In the genomic region with DNA sequence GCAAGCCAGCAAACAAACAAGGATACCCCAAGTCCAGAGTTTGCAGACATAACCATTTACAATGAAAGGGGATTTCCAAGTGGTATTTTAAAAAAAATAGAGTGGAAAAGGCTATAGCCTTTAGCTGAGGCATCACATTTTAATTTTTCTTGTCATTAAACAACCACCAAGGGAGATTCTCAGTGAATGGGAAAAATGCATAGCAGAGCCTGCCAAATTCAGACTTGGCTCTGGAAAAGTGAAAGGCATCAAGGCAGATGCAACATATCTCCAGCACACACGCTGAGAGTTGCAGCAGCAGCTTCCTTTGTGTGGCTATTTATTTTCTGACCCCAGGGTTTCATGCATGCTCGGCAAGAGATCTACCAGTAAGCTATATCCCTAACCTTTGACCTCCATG, we compare ENCODE assay signal across 24 mouse cellular contexts. TPM values are rescaled to one million over a fixed set of nuclear protein-coding genes. Genes with fewer than 3 reads are reported as not detected.
DNase-seq lines count a peak whose midpoint lies in the region; ATAC-seq and TF ChIP-seq lines count a peak whose summit lies in the region.
"Had no signal": no experiment of that assay in that cellular context is flagged by ENCODE, and none has a peak within 500 bp of the region (broad histone marks: within the 10 kb centered on the region; RNA-seq: fewer than 3 reads in every experiment).

No protein-coding gene starts in this region.

- no peaks in the 10 kb centered on the region for H3K9me3 ChIP-seq in forebrain, embryonic 14.5 days (replicated peaks; ENCODE audit: control insufficient read depth, low read length)
- H3K9me3 ChIP-seq in forebrain, embryonic 11.5 days (ENCODE audit: control insufficient read depth, low read length), result no peaks in the 10 kb centered on the region
- no peaks in the 10 kb centered on the region for H3K9me3 ChIP-seq in lung, embryonic 16.5 days (ENCODE audit: control insufficient read depth, low read length)
- H3K9me3 ChIP-seq: embryonic facial prominence, embryonic 12.5 days; heart, embryonic 12.5 days; limb, embryonic 13.5 days; neural tube, embryonic 13.5 days had no signal

- H3K27me3 ChIP-seq in forebrain, embryonic 14.5 days (replicated peaks; ENCODE audit: control insufficient read depth, insufficient read depth, low read length), result no peaks in the 10 kb centered on the region
- H3K27me3 ChIP-seq in forebrain, embryonic 11.5 days (ENCODE audit: control insufficient read depth, insufficient read depth, low read length), result no peaks in the 10 kb centered on the region
- no peaks in the 10 kb centered on the region for H3K27me3 ChIP-seq in kidney, adult 2 months (replicated peaks; ENCODE audit: control insufficient read depth, insufficient read depth, low read length)
- no peaks in the 10 kb centered on the region for H3K27me3 ChIP-seq in lung, embryonic 16.5 days (ENCODE audit: control insufficient read depth, insufficient read depth, low read depth, low read length)
- H3K27me3 ChIP-seq: embryonic facial prominence, embryonic 12.5 days; heart, embryonic 12.5 days; limb, embryonic 13.5 days; megakaryocyte, embryonic 14.5 days; neural tube, embryonic 13.5 days had no signal

- H3K4me2 ChIP-seq in forebrain, embryonic 14.5 days (ENCODE audit: low read length), result no peak overlapping the region
- H3K4me2 ChIP-seq in forebrain, embryonic 11.5 days (ENCODE audit: low read depth, low read length, severe bottlenecking), result no peak overlapping the region
- no peak overlapping the region for H3K4me2 ChIP-seq in lung, embryonic 16.5 days (ENCODE audit: low read depth, low read length)
- H3K4me2 ChIP-seq: embryonic facial prominence, embryonic 12.5 days; heart, embryonic 12.5 days; limb, embryonic 13.5 days; neural tube, embryonic 13.5 days had no signal

- WGBS in forebrain, embryonic 14.5 days, result 30% methylated on average over 2 of the region's 2 CpGs
- WGBS in forebrain, embryonic 11.5 days, result 33% methylated on average over 2 of the region's 2 CpGs
- WGBS in kidney, adult 2 months, result 64% methylated on average over 2 of the region's 2 CpGs
- 43% methylated on average over 2 of the region's 2 CpGs for WGBS in lung, embryonic 16.5 days

- no peak for TF ChIP-seq CTCF in kidney, adult 2 months (conservative IDR thresholded peaks at IDR 0.05; ENCODE audit: insufficient read depth, insufficient read length, low read depth, low read length)

- H3K4me1 ChIP-seq in forebrain, embryonic 14.5 days (ENCODE audit: control insufficient read depth, insufficient read depth, low read length), result no peaks in the 10 kb centered on the region
- no peaks in the 10 kb centered on the region for H3K4me1 ChIP-seq in forebrain, embryonic 11.5 days (replicated peaks; ENCODE audit: control insufficient read depth, insufficient read depth, low read length)
- H3K4me1 ChIP-seq in kidney, adult 2 months (ENCODE audit: control insufficient read depth, insufficient read depth, low read length), result no peaks in the 10 kb centered on the region; the same call in 1 of the 2 replicates
- peaks cover 6% of the 10 kb centered on the region for H3K4me1 ChIP-seq in lung, embryonic 16.5 days (replicated peaks; ENCODE audit: control insufficient read depth, insufficient read depth, low read length)
- H3K4me1 ChIP-seq: embryonic facial prominence, embryonic 12.5 days; heart, embryonic 12.5 days; limb, embryonic 13.5 days; megakaryocyte, embryonic 14.5 days had no signal

- H3K27ac ChIP-seq in forebrain, embryonic 14.5 days (ENCODE audit: low read depth, low read length), result no peak overlapping the region
- no peak overlapping the region for H3K27ac ChIP-seq in forebrain, embryonic 11.5 days (ENCODE audit: low read depth, low read length)
- H3K27ac ChIP-seq in kidney, adult 2 months (ENCODE audit: insufficient read depth, low read depth, low read length), result no peak overlapping the region
- peak overlapping the region; percentile 75 for H3K27ac ChIP-seq in lung, embryonic 16.5 days (ENCODE audit: low read length)
- H3K27ac ChIP-seq: embryonic facial prominence, embryonic 12.5 days; limb, embryonic 13.5 days; liver, embryonic 14.5 days; neural tube, embryonic 13.5 days; stomach, postnatal 0 days had no signal

- no peak for ATAC-seq in forebrain, embryonic 14.5 days
- no peak for ATAC-seq in forebrain, embryonic 11.5 days (replicated peaks; ENCODE audit: low FRiP score)
- ATAC-seq in lung, embryonic 16.5 days (ENCODE audit: low read depth), result peak; percentile 86
- ATAC-seq in megakaryocyte-erythroid progenitor cell, adult 5-6 weeks (replicated peaks; ENCODE audit: low FRiP score, low TSS enrichment, poor library complexity, severe bottlenecking), result no peak

- no peak for TF ChIP-seq POLR2A in kidney, adult 2 months (IDR thresholded peaks at IDR 0.05; ENCODE audit: low read depth, low read length)

- no peak overlapping the region for H3K9ac ChIP-seq in forebrain, embryonic 14.5 days (ENCODE audit: low read length)
- H3K9ac ChIP-seq in forebrain, embryonic 11.5 days (ENCODE audit: low read length), result no peak overlapping the region
- H3K9ac ChIP-seq in lung, embryonic 16.5 days (ENCODE audit: low read length), result no peak overlapping the region
- H3K9ac ChIP-seq: embryonic facial prominence, embryonic 12.5 days; heart, embryonic 12.5 days; limb, embryonic 13.5 days; liver, embryonic 14.5 days; neural tube, embryonic 13.5 days had no signal

- no peaks in the 10 kb centered on the region for H3K36me3 ChIP-seq in forebrain, embryonic 14.5 days (ENCODE audit: control insufficient read depth, insufficient read depth, low read length)
- no peaks in the 10 kb centered on the region for H3K36me3 ChIP-seq in forebrain, embryonic 11.5 days (ENCODE audit: control insufficient read depth, insufficient read depth, low read length)
- H3K36me3 ChIP-seq in kidney, adult 2 months (ENCODE audit: control insufficient read depth, insufficient read depth, low read length), result no peaks in the 10 kb centered on the region
- H3K36me3 ChIP-seq in lung, embryonic 16.5 days (ENCODE audit: control insufficient read depth, insufficient read depth, low read length), result no peaks in the 10 kb centered on the region
- H3K36me3 ChIP-seq: embryonic facial prominence, embryonic 12.5 days; heart, embryonic 12.5 days; limb, embryonic 13.5 days; neural tube, embryonic 13.5 days had no signal

- DNase-seq in forebrain, embryonic 14.5 days (ENCODE audit: low spot score), result peak; percentile 62
- no peak for DNase-seq in forebrain, embryonic 11.5 days (ENCODE audit: low spot score)
- DNase-seq in kidney, postnatal 10 days, result peak; percentile 44
- DNase-seq in kidney, adult 2 months, result no peak
- peak; percentile 90 for DNase-seq in Muller cell, postnatal 12 days (ENCODE audit: inconsistent ontology term)
- no peak for DNase-seq in B cell, adult 2 months
- DNase-seq: adrenal gland, postnatal 25 days; cerebellum, adult 9-11 months; kidney, adult 9 months; layer of hippocampus, adult 9-11 months; right cerebral cortex, postnatal 25 days; thymus, postnatal 14 days had no signal

- no peak overlapping the region for H3K4me3 ChIP-seq in forebrain, embryonic 14.5 days (ENCODE audit: low read depth, low read length)
- H3K4me3 ChIP-seq in forebrain, embryonic 11.5 days (ENCODE audit: low read depth, low read length), result no peak overlapping the region
- H3K4me3 ChIP-seq in kidney, adult 2 months (ENCODE audit: insufficient read depth, low read depth, low read length), result no peak overlapping the region
- H3K4me3 ChIP-seq in lung, embryonic 16.5 days (ENCODE audit: low read length), result no peak overlapping the region
- H3K4me3 ChIP-seq: embryonic facial prominence, embryonic 12.5 days; heart, embryonic 12.5 days; limb, embryonic 13.5 days; megakaryocyte, embryonic 14.5 days; neural tube, embryonic 13.5 days had no signal

RNA-seq across cellular contexts. Expression of a gene that starts 34.1 kb away (rescaled TPM):
- 0.17 TPM in 1 of 2 replicates, not detected in the other for polyA plus RNA-seq in forebrain, embryonic 14.5 days (2014; fragmentation: Nextera tagmentation; extraction: Ambion mirVana)
- polyA plus RNA-seq in forebrain, embryonic 11.5 days (2014; fragmentation: Nextera tagmentation; extraction: Ambion mirVana), result not detected in 2 replicates
- polyA plus RNA-seq in kidney, adult 2 months (2012; rRNA removed), result 0.56 and 0.89 TPM in 2 replicates
- not detected in 2 replicates for polyA plus RNA-seq in lung, embryonic 16.5 days (2015; fragmentation: Nextera tagmentation; extraction: Ambion mirVana)
- total RNA-seq in megakaryocyte-erythroid progenitor cell, adult 5-6 weeks (2014; fragmentation: Nextera tagmentation), result not detected in 2 replicates
- not detected in 2 replicates for total RNA-seq in megakaryocyte-erythroid progenitor cell, adult 5-6 weeks (2017)
- total RNA-seq: adrenal gland, postnatal 25 days; heart, postnatal 25 days; left cerebral cortex, adult 8-10 months had no signal
- polyA plus RNA-seq: gonadal fat pad, adult 2 months; heart, embryonic 12.5 days; limb, embryonic 13.5 days; liver, embryonic 14.5 days; stomach, postnatal 0 days had no signal

RNA-seq across cellular contexts. Expression of a gene that starts 38.9 kb away (rescaled TPM):
- 118 and 148 TPM in 2 replicates for polyA plus RNA-seq in forebrain, embryonic 14.5 days (2014; fragmentation: Nextera tagmentation; extraction: Ambion mirVana)
- polyA plus RNA-seq in forebrain, embryonic 11.5 days (2014; fragmentation: Nextera tagmentation; extraction: Ambion mirVana), result 241 and 280 TPM in 2 replicates
- polyA plus RNA-seq in kidney, adult 2 months (2012; rRNA removed), result 7.3 and 9.3 TPM in 2 replicates
- 178 and 186 TPM in 2 replicates for polyA plus RNA-seq in lung, embryonic 16.5 days (2015; fragmentation: Nextera tagmentation; extraction: Ambion mirVana)
- 46.4 and 64.2 TPM in 2 replicates for total RNA-seq in megakaryocyte-erythroid progenitor cell, adult 5-6 weeks (2014; fragmentation: Nextera tagmentation)
- total RNA-seq in megakaryocyte-erythroid progenitor cell, adult 5-6 weeks (2017), result 88.6 and 110 TPM in 2 replicates

Comparison
In these comparisons a context has a peak if more than half of its experiments do, and no peak if none do; other contexts are left out.
1. DNase-seq: peak in forebrain, embryonic 14.5 days (single experiment), kidney, postnatal 10 days (single experiment) and Muller cell, postnatal 12 days (single experiment); none in forebrain, embryonic 11.5 days (single experiment), kidney, adult 2 months (single experiment) and B cell, adult 2 months (0 of 2).
2. RNA of a gene that starts 38.9 kb away (polyA plus RNA-seq): 241 to 280 TPM in forebrain, embryonic 11.5 days, 178 to 186 TPM in lung, embryonic 16.5 days and 118 to 148 TPM in forebrain, embryonic 14.5 days; 7.3 to 9.3 TPM in kidney, adult 2 months; every median in the first group is over 10 times any median in the second.